Mouse (Mus musculus) liver, embryonic 14.5 days (tissue): ENCODE results near the gene Kri1.

Experiments used
- CTCF ChIP-seq: IDR thresholded peaks from 2 replicates; pipeline ENCODE4 v1.5.1; 2016; ENCODE audit warnings: antibody characterized with exemption, low read depth, control low read depth
- EP300 ChIP-seq: IDR thresholded peaks from 2 replicates; pipeline ENCODE4 v1.6.1; 2016; ENCODE audit warnings: antibody characterized with exemption, low read depth

DNA sequence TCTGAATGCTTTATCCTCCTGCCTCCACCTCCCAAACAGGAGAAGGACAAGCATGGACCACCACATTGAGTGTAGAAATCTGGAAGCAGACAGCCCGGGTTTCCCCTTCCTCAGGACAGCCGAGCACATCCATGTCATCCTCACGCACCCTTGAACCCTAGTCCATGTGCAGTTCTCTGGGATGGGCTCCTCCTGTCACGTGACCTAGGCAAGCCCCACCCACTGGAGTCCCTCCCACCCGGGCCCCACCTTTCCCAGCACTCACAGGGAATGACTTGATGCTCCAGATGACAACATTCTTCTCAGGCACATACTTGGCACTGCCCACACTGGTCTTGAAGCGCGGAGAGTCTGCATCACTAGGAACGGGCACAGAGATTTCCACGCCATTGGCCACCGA lies 11.2 kb upstream of the Kri1 start:
- TF ChIP-seq CTCF (no peak), EP300 (no peak)
